Mouse (Mus musculus) MEL (cell line): ENCODE measurements around the gene S100a4.

Experiments
- CTCF ChIP-seq, 3 experiments: IDR thresholded peaks in 2 of 3; conservative IDR thresholded peaks in 1 of 3; 2 replicates each; pipeline ENCODE4 v1.5.1; 2011 to 2012; ENCODE audit warnings: low read length in 3 of 3, low read depth in 2 of 3, mild to moderate bottlenecking in 2 of 3, improper control_type of control experiment in 1 of 3, inconsistent platforms in 1 of 3, mixed read lengths in 1 of 3, moderate library complexity in 1 of 3; ENCODE audit not compliant: control insufficient read depth in 1 of 3, insufficient read depth in 1 of 3, poor library complexity in 1 of 3, severe bottlenecking in 1 of 3
- ETS1 ChIP-seq: IDR thresholded peaks from 2 replicates; pipeline ENCODE4 v1.6.1; 2012; ENCODE audit warnings: low read depth, mild to moderate bottlenecking, inconsistent platforms, low read length, improper control_type of control experiment, moderate library complexity
- GATA1 ChIP-seq: IDR thresholded peaks from 2 replicates; pipeline ENCODE4 v1.6.1; 2011; ENCODE audit warnings: low read depth, low read length, improper control_type of control experiment
- JUND ChIP-seq: IDR thresholded peaks from 2 replicates; pipeline ENCODE4 v1.6.1; 2011; ENCODE audit warnings: low read depth, mild to moderate bottlenecking, improper control_type of control experiment, low read length
- POLR2A ChIP-seq, 2 experiments: IDR thresholded peaks; 2 replicates each; pipeline ENCODE4 v1.6.1; 2011 to 2012; ENCODE audit warnings: low read length in 2 of 2, mild to moderate bottlenecking in 2 of 2, control low read depth in 1 of 2, improper control_type of control experiment in 1 of 2, low read depth in 1 of 2, moderate library complexity in 1 of 2; ENCODE audit not compliant: control insufficient read depth in 1 of 2, insufficient read depth in 1 of 2, poor library complexity in 1 of 2
- POLR2AphosphoS5 ChIP-seq: IDR thresholded peaks from 2 replicates; pipeline ENCODE4 v1.6.1; 2012; ENCODE audit warnings: low read depth, borderline replicate concordance, mild to moderate bottlenecking, inconsistent platforms, low read length, moderate library complexity, mixed read lengths
- ZNF384 ChIP-seq: IDR thresholded peaks from 2 replicates; pipeline ENCODE4 v1.6.1; 2012; ENCODE audit warnings: low read depth, mild to moderate bottlenecking, inconsistent platforms, low read length, improper control_type of control experiment

DNA sequence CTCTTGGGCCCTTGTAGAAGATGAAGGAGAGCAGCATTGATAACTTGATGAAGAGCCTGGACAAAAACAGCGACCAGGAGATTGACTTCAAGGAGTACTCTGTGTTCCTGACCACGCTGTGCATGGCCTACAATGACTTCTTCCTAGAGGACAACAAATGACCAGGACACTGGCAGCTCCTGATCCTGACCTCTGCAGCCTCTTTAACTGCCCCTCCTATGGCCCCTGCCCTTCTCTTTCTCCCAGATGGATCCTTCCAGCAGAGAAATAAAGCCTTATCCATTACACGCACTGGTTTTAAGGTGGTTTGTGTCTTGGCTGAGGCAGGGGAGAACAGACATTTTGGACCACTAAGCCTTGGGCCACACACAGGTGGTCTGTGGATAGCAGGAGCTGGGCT, 7.9 kb downstream of the S100a4 start:
- no peak for TF ChIP-seq JUND
- no peak for TF ChIP-seq POLR2AphosphoS5
- no peak for TF ChIP-seq CTCF (IDR thresholded peaks at IDR 0.05 in 2 of 3, conservative IDR thresholded peaks at IDR 0.05 in 1 of 3; ENCODE audit: control insufficient read depth in 1 of 3, insufficient read depth in 1 of 3, low read depth in 2 of 3, low read length in 3 of 3, poor library complexity in 1 of 3, severe bottlenecking in 1 of 3)
- TF ChIP-seq ETS1 = no peak
- TF ChIP-seq ZNF384 = no peak
- TF ChIP-seq POLR2A (IDR thresholded peaks at IDR 0.05; ENCODE audit: control insufficient read depth in 1 of 2, insufficient read depth in 1 of 2, low read depth in 1 of 2, low read length in 2 of 2, poor library complexity in 1 of 2) = no peak
- TF ChIP-seq GATA1 = no peak
